Mouse (Mus musculus) bone marrow macrophage, adult 2 months (primary cell): ENCODE data around the gene Snx33. TPM values are rescaled to one million over a fixed set of nuclear protein-coding genes. Genes with fewer than 3 reads are reported as not detected.

Experiments used
- H3K27ac ChIP-seq: 2 replicates; pipeline ENCODE4 v1.5.1; 2012; ENCODE audit warnings: low read depth, low read length; ENCODE audit not compliant: insufficient read depth
- H3K4me1 ChIP-seq: 2 replicates; pipeline ENCODE4 v1.6.1; 2012; ENCODE audit warnings: low read length; ENCODE audit not compliant: control insufficient read depth, insufficient read depth
- H3K4me3 ChIP-seq: 2 replicates; pipeline ENCODE4 v1.5.1; 2012; ENCODE audit warnings: mild to moderate bottlenecking, low read length, moderate library complexity; ENCODE audit not compliant: insufficient read depth
- CTCF ChIP-seq: IDR thresholded peaks from 2 replicates; pipeline ENCODE4 v1.5.1; 2012; ENCODE audit warnings: low read depth, mild to moderate bottlenecking, low read length, moderate library complexity
- POLR2A ChIP-seq: IDR thresholded peaks from 2 replicates; pipeline ENCODE4 v1.6.1; 2012; ENCODE audit warnings: mild to moderate bottlenecking, low read depth, low read length, borderline replicate concordance
- polyA plus RNA-seq: library from polyadenylated mRNA; stranded (reverse); fragments of >200 nt; gene quantifications from 2 replicates; pipeline ENCODE4 v1.2.4, GENCODE M21; 2012; ENCODE audit not compliant: missing spikeins, insufficient read depth, insufficient read length

The Snx33 gene
- polyA plus RNA-seq, 1 experiment = 12.5 TPM

GRCm38 (mm10) chr9:56926025-56926360, 2.2 kb downstream of the Snx33 start:
- Histone ChIP-seq H3K4me1 (peaks cover 38% of the 10 kb centered on the region), H3K4me3 (no peak overlapping the region), H3K27ac (no peak overlapping the region)
- TF ChIP-seq POLR2A (no peak), CTCF (no peak)

- Histone ChIP-seq H3K4me1 (peaks cover 38% of the 10 kb centered on the region), H3K27ac (no peak overlapping the region), H3K4me3 (0 out of 2 replicates have a peak overlapping the region, but pooled peaks have one; percentile 21)
- no peak for TF ChIP-seq POLR2A
- TF ChIP-seq CTCF = no peak
Observed at GRCm38 (mm10) chr9:56925291-56926024, 2.7 kb downstream of the Snx33 start.

- peaks cover 38% of the 10 kb centered on the region for H3K4me1 ChIP-seq
- peak overlapping the region; percentile 60 for H3K27ac ChIP-seq
- TF ChIP-seq POLR2A = no peak
- peak overlapping the region; percentile 22 for H3K4me3 ChIP-seq
Observed at GRCm38 (mm10) chr9:56924651-56925027, 3.5 kb downstream of the Snx33 start.

- H3K27ac ChIP-seq = peak overlapping the region; percentile 60
- peak overlapping the region; percentile 22 for H3K4me3 ChIP-seq
Observed at GRCm38 (mm10) chr9:56923841-56924650, 4.1 kb downstream of the Snx33 start.

GRCm38 (mm10) chr9:56922746-56923145, 5.4 kb downstream of the Snx33 start:
- Histone ChIP-seq H3K27ac (no peak overlapping the region), H3K4me3 (no peak overlapping the region), H3K4me1 (peaks cover 38% of the 10 kb centered on the region)
- TF ChIP-seq CTCF (no peak), POLR2A (no peak)

More at GRCm38 (mm10) chr9:56923841-56924650, 4.1 kb downstream of the Snx33 start:
- TF ChIP-seq CTCF (no peak), POLR2A (no peak)
- H3K4me1 ChIP-seq = peaks cover 38% of the 10 kb centered on the region

- Histone ChIP-seq H3K27ac (no peak overlapping the region), H3K4me1 (peaks cover 21% of the 10 kb centered on the region), H3K4me3 (no peak overlapping the region)
- no peak for TF ChIP-seq POLR2A
- no peak for TF ChIP-seq CTCF
Observed at GRCm38 (mm10) chr9:56918466-56918865, 9.7 kb downstream of the Snx33 start.

- Histone ChIP-seq H3K4me3 (no peak overlapping the region), H3K27ac (no peak overlapping the region), H3K4me1 (peaks cover 11% of the 10 kb centered on the region)
- TF ChIP-seq POLR2A (no peak), CTCF (no peak)
Observed at GRCm38 (mm10) chr9:56917131-56917530, 11.0 kb downstream of the Snx33 start.

- no peak overlapping the region for H3K4me3 ChIP-seq
- no peak for TF ChIP-seq CTCF
- no peak for TF ChIP-seq POLR2A
- H3K4me1 ChIP-seq = peaks cover 11% of the 10 kb centered on the region
- H3K27ac ChIP-seq = no peak overlapping the region
Observed at GRCm38 (mm10) chr9:56915695-56916410, 12.3 kb downstream of the Snx33 start.

- no peak overlapping the region for H3K4me3 ChIP-seq
- peaks cover 13% of the 10 kb centered on the region for H3K4me1 ChIP-seq
- TF ChIP-seq POLR2A = no peak
- no peak for TF ChIP-seq CTCF
- no peak overlapping the region for H3K27ac ChIP-seq
Observed at GRCm38 (mm10) chr9:56915116-56915515, 13.1 kb downstream of the Snx33 start.

- Histone ChIP-seq H3K27ac (no peak overlapping the region), H3K4me1 (peaks cover 17% of the 10 kb centered on the region)
- TF ChIP-seq POLR2A (no peak), CTCF (no peak)
Observed at GRCm38 (mm10) chr9:56913991-56914390, 14.2 kb downstream of the Snx33 start.

More at GRCm38 (mm10) chr9:56913991-56914390, 14.2 kb downstream of the Snx33 start:
- no peak overlapping the region for H3K4me3 ChIP-seq
